ENCODE assay signal across 19 mouse cellular contexts in genomic region chr2:154211881-154212280, GRCm38 (mm10). TPM values are rescaled to one million over a fixed set of nuclear protein-coding genes. Genes with fewer than 3 reads are reported as not detected.
DNase-seq lines count a peak whose midpoint lies in the region; ATAC-seq lines count a peak whose summit lies in the region.
"Had no signal": no experiment of that assay in that cellular context is flagged by ENCODE, and none has a peak within 500 bp of the region (broad histone marks: within the 10 kb centered on the region; RNA-seq: fewer than 3 reads in every experiment).

No protein-coding gene starts in this region.

- intact Hi-C loops in left cerebral cortex, postnatal 36 days (cut with DNase I), result no loop called here
- intact Hi-C loops in gastrocnemius, postnatal 14 days (cut with DNase I; ENCODE audit: low total_unique reads), result no loop called here

- ATAC-seq in frontal cortex, adult (ENCODE audit: low TSS enrichment), result peak; percentile 95
- ATAC-seq: activated CD4-positive, CD25-positive, alpha-beta regulatory T cell, adult 4 months; Patski had no signal

- DNase-seq in frontal cortex, postnatal 14 days (ENCODE audit: low spot score in 2 of 2), result peak; percentile 39 to 54
- DNase-seq in layer of hippocampus, postnatal 36 days, result peak; percentile 45 to 46
- peak; percentile 70 to 74 for DNase-seq in left cerebral cortex, postnatal 36 days (ENCODE audit: low spot score in 2 of 2)
- no peak for DNase-seq in cerebellum, postnatal 36 days
- no peak for DNase-seq in kidney, postnatal 10 days
- no peak for DNase-seq in gastrocnemius, postnatal 14 days
- no peak for DNase-seq in adrenal gland, postnatal 14 days
- DNase-seq: adrenal gland, postnatal 36 days; cerebellum, adult 9-10 months; heart, adult 2 months; lung, adult 2 months; lung, postnatal 4 days; thymus, postnatal 36 days had no signal

RNA-seq across cellular contexts. Expression of gene Bpifb5, which starts 11.7 kb away (rescaled TPM):
- total RNA-seq in layer of hippocampus, postnatal 36 days (2021), result not detected
- total RNA-seq in left cerebral cortex, postnatal 36 days (2021), result not detected
- total RNA-seq in gastrocnemius, postnatal 14 days (2021), result not detected
- 0.45 TPM in 1 of 2 replicates, not detected in the other for total RNA-seq in adrenal gland, postnatal 14 days (2021)
- total RNA-seq: heart, adult 2 months; layer of hippocampus, postnatal 25 days; liver, adult 2 months had no signal

RNA-seq across cellular contexts. Expression of gene Bpifb1, which starts 21.3 kb away (rescaled TPM):
- under 1 TPM in 1 of 2 experiments, not detected in 1; 0.12 TPM for total RNA-seq in layer of hippocampus, postnatal 36 days (2021)
- total RNA-seq in left cerebral cortex, postnatal 36 days (2021), result under 1 TPM in 1 of 2 experiments, not detected in 1; 0.25 TPM
- not detected for total RNA-seq in gastrocnemius, postnatal 14 days (2021)
- total RNA-seq in adrenal gland, postnatal 14 days (2021), result not detected in 2 replicates
- total RNA-seq: adrenal gland, postnatal 36 days; liver, adult 2 months had no signal

RNA-seq across cellular contexts. Expression of gene Bpifb9a, which starts 45.8 kb away (rescaled TPM):
- total RNA-seq in layer of hippocampus, postnatal 36 days (2021), result not detected
- total RNA-seq in left cerebral cortex, postnatal 36 days (2021), result not detected
- not detected for total RNA-seq in gastrocnemius, postnatal 14 days (2021)
- not detected in 2 replicates for total RNA-seq in adrenal gland, postnatal 14 days (2021)
- total RNA-seq: adrenal gland, postnatal 36 days; forebrain, postnatal 0 days; heart, adult 2 months; layer of hippocampus, postnatal 25 days; liver, adult 2 months had no signal

RNA-seq across cellular contexts. Expression of gene Bpifa5, which starts 49.5 kb away (rescaled TPM):
- not detected for total RNA-seq in layer of hippocampus, postnatal 36 days (2021)
- total RNA-seq in left cerebral cortex, postnatal 36 days (2021), result not detected
- not detected for total RNA-seq in gastrocnemius, postnatal 14 days (2021)
- not detected in 2 replicates for total RNA-seq in adrenal gland, postnatal 14 days (2021)
- total RNA-seq: adrenal gland, postnatal 36 days; forebrain, postnatal 0 days; heart, adult 2 months; layer of hippocampus, postnatal 25 days; liver, adult 2 months had no signal

Comparison
In these comparisons a context has a peak if more than half of its experiments do, and no peak if none do; other contexts are left out.
1. DNase-seq: peak in frontal cortex, postnatal 14 days (2 of 2), layer of hippocampus, postnatal 36 days (2 of 2) and left cerebral cortex, postnatal 36 days (2 of 2); none in cerebellum, postnatal 36 days (0 of 2), kidney, postnatal 10 days (single experiment), gastrocnemius, postnatal 14 days (single experiment) and adrenal gland, postnatal 14 days (single experiment).